Mouse (Mus musculus) E14TG2a.4 (cell line): Measurements from ENCODE around the gene Gtf2h5.

Experiments
- CTCF ChIP-seq: conservative IDR thresholded peaks from 2 replicates; pipeline ENCODE4 v1.5.1; 2014; ENCODE audit warnings: low read length
- NANOG ChIP-seq: IDR thresholded peaks from 2 replicates; pipeline ENCODE4 v1.6.1; 2014; ENCODE audit warnings: borderline replicate concordance, low read length, mixed read lengths

DNA sequence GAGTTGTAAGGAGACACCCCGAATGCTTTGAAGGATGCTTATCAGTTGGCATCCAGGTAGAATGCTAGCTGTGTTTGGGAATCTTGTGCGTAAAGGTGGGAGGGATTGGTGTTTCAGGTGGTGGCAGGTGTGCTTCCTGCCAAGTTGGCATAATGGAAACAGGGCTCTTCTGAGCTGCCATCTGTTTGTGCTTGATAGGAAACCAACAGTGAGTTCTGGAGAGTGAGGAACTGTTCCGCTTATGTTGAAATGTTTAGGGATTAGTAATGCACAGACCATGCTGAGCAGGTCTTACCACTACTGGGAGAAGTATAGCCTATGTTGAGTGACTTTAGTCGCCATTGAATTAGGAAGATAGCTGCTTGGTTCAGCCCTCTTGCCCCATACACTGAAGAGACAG is 39.3 kb downstream of the Gtf2h5 start:
- no peak for TF ChIP-seq CTCF
- no peak for TF ChIP-seq NANOG
